Mouse (Mus musculus): ENCODE measurements around the gene Entpd8. TPM values are rescaled to one million over a fixed set of nuclear protein-coding genes. Genes with fewer than 3 reads are reported as not detected.
A peak's percentile ranks its signal among the peaks of the same experiment; 100 is the strongest.

Gene Entpd8
- polyA plus RNA-seq, 1 experiment from 2014 or later: not detected

DNA sequence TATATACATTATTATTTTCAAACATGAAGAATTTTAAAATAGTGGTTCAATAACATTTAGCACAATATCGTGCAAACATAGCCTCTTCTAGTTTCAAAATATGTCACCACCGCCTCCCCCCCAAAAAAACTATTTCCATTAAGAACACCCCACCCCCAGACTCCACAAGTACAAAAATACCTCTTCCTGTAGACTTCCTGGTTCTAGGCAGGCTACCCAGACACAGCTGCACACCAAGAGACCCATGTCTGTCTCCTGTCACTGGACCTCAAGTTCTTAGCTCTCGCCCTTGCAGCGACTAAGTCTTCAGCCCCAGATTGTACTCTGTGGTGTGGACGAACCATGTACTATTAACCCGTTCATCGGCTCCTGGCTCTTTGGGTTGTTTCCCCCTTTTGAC lies 40.9 kb downstream of the Entpd8 start:
- Histone ChIP-seq H3K36me3 (no peaks in the 10 kb centered on the region), H3K27ac (replicated peaks) (no peak overlapping the region), H3K4me3 (replicated peaks) (no peak overlapping the region), H3K9ac (no peak overlapping the region), H3K27me3 (no peaks in the 10 kb centered on the region), H3K4me1 (peaks cover 5% of the 10 kb centered on the region; the same call in 1 of the 2 replicates), H3K4me2 (replicated peaks) (no peak overlapping the region), H3K9me3 (replicated peaks) (no peaks in the 10 kb centered on the region)
- 74% methylated on average over 7 of the region's 7 CpGs for WGBS
- no peak for ATAC-seq (ENCODE audit: insufficient number of reproducible peaks, low FRiP score, low TSS enrichment, low read depth)

DNA sequence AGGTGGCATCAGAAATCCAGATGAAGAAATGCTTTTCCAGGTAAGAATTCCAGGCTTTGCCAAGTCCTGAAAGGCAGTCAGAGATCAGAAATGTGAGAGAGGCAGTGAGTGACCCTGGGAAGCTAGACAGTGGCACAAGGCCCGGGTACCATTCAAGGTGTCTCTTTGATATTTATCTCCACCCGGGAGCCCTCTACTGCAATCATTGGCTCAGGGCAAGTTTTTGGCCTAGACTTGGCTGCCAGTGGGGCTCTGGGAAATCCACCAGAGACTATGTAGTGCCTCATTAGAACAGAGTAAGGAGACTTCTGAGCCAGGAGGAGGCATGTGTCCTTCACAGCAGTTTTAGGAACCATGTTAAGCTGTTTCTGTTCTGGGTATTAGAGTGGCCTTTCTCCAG lies 42.6 kb downstream of the Entpd8 start:
- 34% methylated on average over 2 of the region's 2 CpGs for WGBS
- Histone ChIP-seq H3K9me3 (replicated peaks) (no peaks in the 10 kb centered on the region), H3K36me3 (no peaks in the 10 kb centered on the region), H3K27me3 (no peaks in the 10 kb centered on the region), H3K27ac (replicated peaks) (no peak overlapping the region), H3K4me1 (peaks cover 21% of the 10 kb centered on the region), H3K4me2 (replicated peaks) (no peak overlapping the region), H3K9ac (no peak overlapping the region), H3K4me3 (replicated peaks) (no peak overlapping the region)
- no peak for ATAC-seq (ENCODE audit: insufficient number of reproducible peaks, low FRiP score, low TSS enrichment, low read depth)

DNA sequence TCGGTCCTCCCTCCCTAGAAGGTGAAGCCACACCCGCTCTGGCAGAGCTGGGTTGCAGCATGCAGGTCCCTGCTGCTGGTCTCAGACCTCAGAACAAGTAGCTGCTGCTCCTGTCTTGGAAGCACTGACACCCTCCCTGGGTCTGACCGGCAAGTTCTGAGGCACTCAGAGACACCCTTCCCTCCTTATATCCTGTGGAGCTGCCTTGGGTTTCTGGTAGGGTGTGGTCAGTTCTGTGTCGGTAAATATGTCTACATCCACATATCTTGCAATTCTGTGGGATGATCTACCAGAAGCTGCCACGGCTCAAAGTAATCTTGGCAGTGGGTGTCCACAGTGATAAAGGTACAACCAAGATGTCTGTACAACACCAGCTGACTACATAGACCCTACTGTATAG lies 43.4 kb downstream of the Entpd8 start:
- 84% methylated on average over 5 of the region's 5 CpGs for WGBS
- Histone ChIP-seq H3K27ac (replicated peaks) (no peak overlapping the region), H3K9ac (no peak overlapping the region), H3K4me1 (peaks cover 28% of the 10 kb centered on the region), H3K27me3 (no peaks in the 10 kb centered on the region), H3K4me2 (replicated peaks) (no peak overlapping the region), H3K9me3 (replicated peaks) (no peaks in the 10 kb centered on the region), H3K36me3 (no peaks in the 10 kb centered on the region), H3K4me3 (replicated peaks) (no peak overlapping the region)
- no peak for ATAC-seq (ENCODE audit: insufficient number of reproducible peaks, low FRiP score, low TSS enrichment, low read depth)

DNA sequence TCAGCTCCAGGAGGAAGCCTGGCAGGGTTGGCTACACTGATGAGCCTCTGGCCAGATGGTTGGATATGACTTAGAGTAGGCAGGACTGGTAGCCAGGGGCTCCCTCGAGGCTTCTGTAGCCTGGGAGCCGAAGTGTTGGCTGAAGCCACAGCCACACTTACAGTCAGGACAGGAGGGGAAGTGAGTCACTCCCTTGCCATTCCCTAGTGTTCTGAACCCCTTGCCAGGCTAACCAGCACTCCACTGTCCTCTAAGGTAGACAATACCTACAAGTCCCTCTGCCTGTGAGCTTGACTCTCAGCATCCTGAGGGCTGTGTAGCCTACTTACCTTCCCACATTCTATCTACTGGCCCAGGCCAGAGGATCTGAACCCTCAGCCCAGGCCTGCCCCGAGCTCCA lies 44.3 kb downstream of the Entpd8 start:
- 67% methylated on average over 3 of the region's 3 CpGs for WGBS

DNA sequence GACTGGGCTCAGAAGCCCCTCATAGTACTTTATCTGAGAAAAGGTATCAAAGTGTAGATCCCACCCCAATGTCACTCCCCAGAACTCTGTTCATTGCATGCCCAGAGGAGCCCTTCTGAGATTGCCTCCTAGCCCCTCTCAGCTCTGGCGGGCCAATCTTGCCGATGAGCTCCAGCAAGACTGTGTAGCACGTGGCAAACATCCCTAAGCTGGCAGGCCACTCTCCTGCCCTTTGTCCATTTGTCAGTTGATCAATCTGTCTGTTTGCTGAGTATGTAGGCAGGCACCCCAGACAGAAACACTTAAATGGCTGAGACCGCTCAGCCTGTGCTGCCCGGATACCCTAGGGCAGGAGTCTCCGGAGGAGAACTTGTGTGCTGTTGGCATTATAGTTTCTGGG lies 45.0 kb downstream of the Entpd8 start:
- Histone ChIP-seq H3K36me3 (no peaks in the 10 kb centered on the region), H3K9ac (no peak overlapping the region), H3K27ac (replicated peaks) (no peak overlapping the region), H3K4me1 (peaks cover 28% of the 10 kb centered on the region), H3K27me3 (no peaks in the 10 kb centered on the region), H3K9me3 (replicated peaks) (no peaks in the 10 kb centered on the region), H3K4me2 (replicated peaks) (no peak overlapping the region), H3K4me3 (replicated peaks) (no peak overlapping the region)
- 92% methylated on average over 6 of the region's 6 CpGs for WGBS
- no peak for ATAC-seq (ENCODE audit: insufficient number of reproducible peaks, low FRiP score, low TSS enrichment, low read depth)

More for the DNA sequence above, 44.3 kb downstream of the Entpd8 start:
- peaks cover 28% of the 10 kb centered on the region for H3K4me1 ChIP-seq
- H3K36me3 ChIP-seq: no peaks in the 10 kb centered on the region
- no peaks in the 10 kb centered on the region for H3K9me3 ChIP-seq (replicated peaks)
- H3K9ac ChIP-seq: no peak overlapping the region
- ATAC-seq (ENCODE audit: insufficient number of reproducible peaks, low FRiP score, low TSS enrichment, low read depth): no peak
- H3K27ac ChIP-seq (replicated peaks): no peak overlapping the region
- H3K4me2 ChIP-seq (replicated peaks): no peak overlapping the region
- H3K27me3 ChIP-seq: no peaks in the 10 kb centered on the region
- H3K4me3 ChIP-seq (replicated peaks): no peak overlapping the region

DNA sequence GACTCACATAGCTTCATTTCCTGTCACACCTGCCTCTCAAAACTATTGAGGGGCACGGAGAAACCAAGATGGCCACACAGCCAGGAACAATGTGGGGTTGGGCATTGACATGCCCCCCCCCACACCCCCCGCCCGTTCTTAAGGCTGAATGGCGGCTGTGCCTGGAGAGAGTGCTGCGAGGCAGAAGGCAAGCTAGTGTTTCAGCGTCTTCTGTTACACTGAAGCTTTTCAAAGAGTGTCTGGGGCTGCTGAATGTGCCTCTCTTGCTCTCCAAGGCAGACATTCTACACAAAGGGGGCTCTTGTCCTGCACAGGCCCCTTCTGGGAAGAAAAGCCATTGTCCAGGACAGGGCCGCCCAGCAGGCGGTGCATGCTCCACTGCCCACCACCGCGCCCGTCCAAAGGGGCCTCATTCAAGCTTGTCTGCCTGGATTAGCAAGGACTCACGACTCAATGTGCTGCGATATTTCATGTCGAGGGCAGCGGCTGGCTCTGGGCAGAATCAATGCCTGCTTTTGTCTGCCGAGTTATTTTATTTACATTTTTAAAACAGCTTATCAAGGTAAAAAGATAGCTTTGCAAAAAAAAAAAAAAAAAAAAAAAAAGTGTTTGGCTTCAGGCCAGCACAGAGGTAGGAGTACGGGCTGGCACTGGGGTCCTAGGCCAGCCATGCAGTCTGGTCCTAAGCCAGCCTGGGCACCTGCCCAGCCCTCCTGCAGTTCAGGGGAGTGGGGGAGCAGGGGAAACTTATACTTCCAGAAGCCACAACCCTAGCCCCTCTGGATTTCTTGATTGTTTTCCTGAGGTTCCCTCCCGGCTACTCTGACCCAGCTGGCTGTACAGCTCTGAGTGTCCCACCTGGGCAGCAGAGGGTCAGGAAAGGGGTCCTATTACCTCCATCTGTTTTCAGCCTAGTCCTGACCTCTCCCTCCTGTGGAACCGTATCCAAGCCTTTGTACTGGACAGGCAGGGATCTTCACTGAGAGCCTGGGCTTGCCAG lies 46.2 kb downstream of the Entpd8 start:
- Histone ChIP-seq H3K4me2 (replicated peaks) (no peak overlapping the region), H3K9me3 (replicated peaks) (no peaks in the 10 kb centered on the region), H3K9ac (no peak overlapping the region), H3K4me3 (replicated peaks) (no peak overlapping the region), H3K27ac (replicated peaks) (peak overlapping the region; percentile 48), H3K36me3 (no peaks in the 10 kb centered on the region), H3K27me3 (no peaks in the 10 kb centered on the region), H3K4me1 (peaks cover 28% of the 10 kb centered on the region)
- WGBS: 19% methylated on average over 19 of the region's 19 CpGs
- ATAC-seq (ENCODE audit: insufficient number of reproducible peaks, low FRiP score, low TSS enrichment, low read depth): 0 out of 2 replicates have a peak, but pooled peaks have one; percentile 39

DNA sequence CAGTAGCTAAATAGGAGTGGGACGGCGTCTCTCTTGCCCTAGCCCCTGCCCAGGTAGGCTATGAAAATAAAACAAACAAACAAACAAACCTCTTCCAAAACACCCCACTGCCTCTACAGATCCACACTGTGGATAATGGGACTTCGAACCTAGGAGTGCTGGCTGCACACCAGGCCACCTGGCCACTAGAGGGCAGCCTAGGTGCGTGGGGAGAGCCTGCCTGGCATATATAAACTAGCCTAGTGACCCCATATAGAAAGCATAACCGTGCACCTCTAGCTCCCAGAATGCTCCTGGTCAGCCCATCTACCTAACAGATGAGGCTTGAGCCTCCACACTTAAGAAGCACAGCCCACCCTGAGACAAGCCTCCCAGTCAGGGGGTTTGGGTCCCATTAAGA lies 47.1 kb downstream of the Entpd8 start:
- Histone ChIP-seq H3K27me3 (no peaks in the 10 kb centered on the region), H3K9ac (no peak overlapping the region), H3K4me2 (replicated peaks) (no peak overlapping the region), H3K9me3 (replicated peaks) (no peaks in the 10 kb centered on the region), H3K4me1 (peaks cover 28% of the 10 kb centered on the region), H3K27ac (replicated peaks) (no peak overlapping the region), H3K4me3 (replicated peaks) (no peak overlapping the region), H3K36me3 (no peaks in the 10 kb centered on the region)
- 0 out of 2 replicates have a peak, but pooled peaks have one; percentile 34 for ATAC-seq (ENCODE audit: insufficient number of reproducible peaks, low FRiP score, low TSS enrichment, low read depth)
- WGBS: 46% methylated on average over 5 of the region's 5 CpGs

DNA sequence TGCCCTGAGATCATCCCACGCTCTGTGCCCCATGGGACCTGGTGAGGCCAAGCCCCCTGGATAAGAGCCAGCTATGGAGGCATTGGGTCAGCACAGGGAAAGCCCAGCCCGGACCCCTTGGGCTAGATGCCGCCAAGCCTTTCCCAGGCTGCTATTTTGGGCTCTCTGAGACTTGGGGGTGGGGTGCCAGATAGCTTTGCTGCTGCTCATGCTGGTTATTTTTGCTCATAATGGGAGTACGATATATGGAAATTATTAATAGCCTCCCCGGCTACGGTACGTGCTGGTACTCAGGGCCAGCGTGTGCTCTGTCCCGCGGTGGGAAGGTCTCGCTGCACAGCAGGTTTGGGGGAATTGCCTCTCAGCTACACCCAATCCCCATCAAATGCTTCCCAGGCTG lies 48.0 kb downstream of the Entpd8 start:
- no peaks in the 10 kb centered on the region for H3K9me3 ChIP-seq (replicated peaks)
- no peak overlapping the region for H3K27ac ChIP-seq (replicated peaks)
- no peak overlapping the region for H3K4me3 ChIP-seq (replicated peaks)
- no peak overlapping the region for H3K4me2 ChIP-seq (replicated peaks)
- ATAC-seq (ENCODE audit: insufficient number of reproducible peaks, low FRiP score, low TSS enrichment, low read depth): no peak
- H3K9ac ChIP-seq: no peak overlapping the region
- no peaks in the 10 kb centered on the region for H3K27me3 ChIP-seq
- WGBS: 71% methylated on average over 11 of the region's 11 CpGs
- H3K36me3 ChIP-seq: no peaks in the 10 kb centered on the region
- peaks cover 28% of the 10 kb centered on the region for H3K4me1 ChIP-seq

DNA sequence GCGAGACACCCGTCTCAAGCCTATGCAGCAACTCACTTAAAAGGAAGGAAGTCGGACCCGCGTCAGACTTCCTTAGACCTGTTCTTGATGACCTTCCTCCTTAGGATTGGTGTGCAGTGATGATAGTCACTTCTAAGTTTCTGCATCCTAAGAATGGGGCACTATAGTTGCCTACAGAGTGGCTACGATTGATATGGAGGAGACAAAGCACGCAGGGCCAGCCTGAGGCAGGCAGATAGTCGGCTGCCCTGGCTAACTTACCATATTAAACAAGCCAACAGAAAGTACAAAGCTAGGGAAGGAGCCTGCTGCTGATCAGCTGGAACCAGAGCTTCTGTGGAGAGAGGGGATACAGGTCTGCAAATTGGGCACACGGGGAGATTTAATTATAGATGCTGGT lies 51.5 kb downstream of the Entpd8 start:
- Histone ChIP-seq H3K27me3 (no peaks in the 10 kb centered on the region), H3K9me3 (replicated peaks) (no peaks in the 10 kb centered on the region), H3K27ac (replicated peaks) (no peak overlapping the region), H3K4me2 (replicated peaks) (no peak overlapping the region), H3K4me3 (replicated peaks) (no peak overlapping the region), H3K9ac (no peak overlapping the region), H3K4me1 (peaks cover 18% of the 10 kb centered on the region), H3K36me3 (no peaks in the 10 kb centered on the region)
- no peak for ATAC-seq (ENCODE audit: insufficient number of reproducible peaks, low FRiP score, low TSS enrichment, low read depth)
- 80% methylated on average over 9 of the region's 9 CpGs for WGBS

Small RNAs within 50 kb of the gene (microRNA-seq; reads per million reads assigned to microRNA genes)
- not detected for gene Gm24328 (ENCODE audit: borderline number of aligned reads)
- not detected for gene Mir7664 (ENCODE audit: borderline number of aligned reads)

Other genes starting within 250 kb of the Entpd8 start
- 85.2 and 88.4 TPM in 2 replicates for gene Ehmt1, start 160.7 kb upstream of the Entpd8 start, polyA plus RNA-seq (2015; fragmentation: Nextera tagmentation; extraction: Ambion mirVana)
- gene Arrdc1, start 145.1 kb upstream of the Entpd8 start, polyA plus RNA-seq (2015; fragmentation: Nextera tagmentation; extraction: Ambion mirVana): 50.5 and 52.7 TPM in 2 replicates
- 17.0 and 19.4 TPM in 2 replicates for gene Zmynd19, start 130.5 kb upstream of the Entpd8 start, polyA plus RNA-seq (2015; fragmentation: Nextera tagmentation; extraction: Ambion mirVana)
- gene Dph7, start 117.9 kb upstream of the Entpd8 start, polyA plus RNA-seq (2015; fragmentation: Nextera tagmentation; extraction: Ambion mirVana): 25.7 and 32.6 TPM in 2 replicates
- 127 and 132 TPM in 2 replicates for gene Mrpl41, start 105.2 kb upstream of the Entpd8 start, polyA plus RNA-seq (2015; fragmentation: Nextera tagmentation; extraction: Ambion mirVana)
- 8.5 and 9.7 TPM in 2 replicates for gene Pnpla7, start 104.3 kb upstream of the Entpd8 start, polyA plus RNA-seq (2015; fragmentation: Nextera tagmentation; extraction: Ambion mirVana)
- gene Nsmf, start 25.9 kb upstream of the Entpd8 start, polyA plus RNA-seq (2015; fragmentation: Nextera tagmentation; extraction: Ambion mirVana): 93.0 and 97.2 TPM in 2 replicates
- 0.37 and 0.39 TPM in 2 replicates for gene Noxa1, start 14.8 kb downstream of the Entpd8 start, polyA plus RNA-seq (2015; fragmentation: Nextera tagmentation; extraction: Ambion mirVana)
- gene Nrarp, start 100.5 kb downstream of the Entpd8 start, polyA plus RNA-seq (2015; fragmentation: Nextera tagmentation; extraction: Ambion mirVana): 26.8 and 26.9 TPM in 2 replicates
- 9.3 and 10.5 TPM in 2 replicates for gene Tor4a, start 116.6 kb downstream of the Entpd8 start, polyA plus RNA-seq (2015; fragmentation: Nextera tagmentation; extraction: Ambion mirVana)
- 114 and 115 TPM in 2 replicates for gene Nelfb, start 131.2 kb downstream of the Entpd8 start, polyA plus RNA-seq (2015; fragmentation: Nextera tagmentation; extraction: Ambion mirVana)
- not detected in 2 replicates for gene Stpg3, start 134.3 kb downstream of the Entpd8 start, polyA plus RNA-seq (2015; fragmentation: Nextera tagmentation; extraction: Ambion mirVana)
- 0.77 TPM in 1 of 2 replicates, not detected in the other for gene Fam166a, start 138.4 kb downstream of the Entpd8 start, polyA plus RNA-seq (2015; fragmentation: Nextera tagmentation; extraction: Ambion mirVana)
- gene Tubb4b, start 144.4 kb downstream of the Entpd8 start, polyA plus RNA-seq (2015; fragmentation: Nextera tagmentation; extraction: Ambion mirVana): 590 and 660 TPM in 2 replicates
- not detected in 2 replicates for gene Slc34a3, start 154.1 kb downstream of the Entpd8 start, polyA plus RNA-seq (2015; fragmentation: Nextera tagmentation; extraction: Ambion mirVana)
- gene Rnf224, start 156.5 kb downstream of the Entpd8 start, polyA plus RNA-seq (2015; fragmentation: Nextera tagmentation; extraction: Ambion mirVana): 0.20 and 0.24 TPM in 2 replicates
- gene Rnf208, start 162.0 kb downstream of the Entpd8 start, polyA plus RNA-seq (2015; fragmentation: Nextera tagmentation; extraction: Ambion mirVana): 18.4 and 22.9 TPM in 2 replicates
- 53.3 and 54.0 TPM in 2 replicates for gene Cysrt1, start 162.1 kb downstream of the Entpd8 start, polyA plus RNA-seq (2015; fragmentation: Nextera tagmentation; extraction: Ambion mirVana)
- gene AL732309.1, start 166.6 kb downstream of the Entpd8 start, polyA plus RNA-seq (2015; fragmentation: Nextera tagmentation; extraction: Ambion mirVana): 8.2 and 9.4 TPM in 2 replicates
- 23.8 and 25.6 TPM in 2 replicates for gene Tmem203, start 175.1 kb downstream of the Entpd8 start, polyA plus RNA-seq (2015; fragmentation: Nextera tagmentation; extraction: Ambion mirVana)
- 10.2 TPM in 2 replicates for gene Tprn, start 182.3 kb downstream of the Entpd8 start, polyA plus RNA-seq (2015; fragmentation: Nextera tagmentation; extraction: Ambion mirVana)
- 258 and 263 TPM in 2 replicates for gene Ssna1, start 192.1 kb downstream of the Entpd8 start, polyA plus RNA-seq (2015; fragmentation: Nextera tagmentation; extraction: Ambion mirVana)
- 134 and 136 TPM in 2 replicates for gene Anapc2, start 192.2 kb downstream of the Entpd8 start, polyA plus RNA-seq (2015; fragmentation: Nextera tagmentation; extraction: Ambion mirVana)
- not detected in 2 replicates for gene Tmem210, start 207.8 kb downstream of the Entpd8 start, polyA plus RNA-seq (2015; fragmentation: Nextera tagmentation; extraction: Ambion mirVana)
- 4.9 and 5.2 TPM in 2 replicates for gene Lrrc26, start 209.6 kb downstream of the Entpd8 start, polyA plus RNA-seq (2015; fragmentation: Nextera tagmentation; extraction: Ambion mirVana)
- gene Grin1, start 238.9 kb downstream of the Entpd8 start, polyA plus RNA-seq (2015; fragmentation: Nextera tagmentation; extraction: Ambion mirVana): 0.33 and 0.71 TPM in 2 replicates